Mouse (Mus musculus): ENCODE measurements around the gene Traf3ip1. TPM values are rescaled to one million over a fixed set of nuclear protein-coding genes. Genes with fewer than 3 reads are reported as not detected.
A peak's percentile ranks its signal among the peaks of the same experiment; 100 is the strongest.

The Traf3ip1 gene
- polyA plus RNA-seq, 3 experiments from 2014 or later: 3.3 to 4.8 (median 3.3) TPM

GRCm38 (mm10) chr1:91533961-91534723 is 39.7 kb downstream of the Traf3ip1 start:
- no peak for ATAC-seq

GRCm38 (mm10) chr1:91537786-91538569 is 43.5 kb downstream of the Traf3ip1 start:
- ATAC-seq: no peak

DNA sequence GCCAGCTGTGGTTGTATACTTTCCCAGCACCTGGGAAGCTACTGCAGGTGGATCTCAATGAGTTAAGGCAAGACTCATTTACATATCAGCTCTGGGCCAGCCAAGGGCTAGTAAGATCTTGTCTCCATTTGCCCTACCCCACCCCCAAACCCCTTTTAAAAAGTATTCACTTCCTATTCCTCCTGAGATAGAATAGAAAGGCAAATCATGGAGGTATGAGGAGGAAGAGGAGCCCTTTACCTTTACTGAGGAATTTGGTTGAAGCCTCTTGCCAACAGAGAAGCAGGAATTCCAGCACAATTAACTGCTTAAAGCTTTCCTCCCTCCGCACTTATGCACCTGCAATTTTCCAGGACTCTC is 44.1 kb downstream of the Traf3ip1 start:
- ATAC-seq: no peak

DNA sequence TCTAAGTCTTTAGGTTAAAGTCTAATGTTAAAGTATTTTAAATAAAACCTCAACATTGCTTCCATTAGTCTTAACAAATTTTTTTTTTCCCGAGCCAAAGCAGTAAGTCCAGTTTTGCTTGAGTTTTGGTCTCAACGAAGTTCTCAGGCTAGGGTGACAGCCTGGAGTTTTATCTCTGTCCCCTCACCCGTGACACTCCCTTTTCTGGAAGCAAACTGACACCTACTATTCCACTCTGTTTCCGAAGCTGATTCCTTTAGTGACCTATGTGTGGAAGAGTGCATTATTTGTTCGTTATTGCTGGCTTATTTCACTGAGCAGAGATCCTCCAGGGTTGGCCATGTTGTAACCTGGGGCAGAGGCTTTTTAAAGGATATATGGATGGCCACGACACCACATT is 44.8 kb downstream of the Traf3ip1 start:
- no peak for ATAC-seq

DNA sequence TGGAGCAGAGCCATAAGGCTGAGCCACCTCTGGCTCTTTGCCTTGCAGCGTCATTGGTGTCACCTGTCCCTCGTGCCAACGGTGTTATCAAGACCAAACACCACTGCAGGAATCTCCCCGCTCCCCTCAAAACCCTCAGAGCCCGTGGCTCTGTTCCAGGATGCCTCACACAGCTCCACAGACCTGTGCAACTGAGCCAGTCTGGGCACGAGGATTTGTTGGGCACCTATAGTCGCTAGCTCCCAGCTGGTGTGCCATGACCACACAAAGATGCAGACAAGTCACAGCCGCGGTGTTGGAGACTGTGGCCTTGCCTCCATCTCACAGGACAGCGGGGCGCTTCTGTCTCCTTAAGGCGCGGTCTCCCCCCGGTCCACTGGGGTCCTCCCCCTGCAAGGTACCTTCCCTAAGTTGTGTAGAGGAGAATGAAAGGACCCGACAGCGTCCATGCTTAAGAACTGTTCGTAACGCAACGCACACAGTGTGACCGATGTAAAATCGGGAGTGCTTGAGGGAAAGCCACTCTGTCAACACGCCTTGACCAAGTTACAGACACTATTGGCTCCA is 45.3 kb downstream of the Traf3ip1 start:
- peak; percentile 20 for ATAC-seq

DNA sequence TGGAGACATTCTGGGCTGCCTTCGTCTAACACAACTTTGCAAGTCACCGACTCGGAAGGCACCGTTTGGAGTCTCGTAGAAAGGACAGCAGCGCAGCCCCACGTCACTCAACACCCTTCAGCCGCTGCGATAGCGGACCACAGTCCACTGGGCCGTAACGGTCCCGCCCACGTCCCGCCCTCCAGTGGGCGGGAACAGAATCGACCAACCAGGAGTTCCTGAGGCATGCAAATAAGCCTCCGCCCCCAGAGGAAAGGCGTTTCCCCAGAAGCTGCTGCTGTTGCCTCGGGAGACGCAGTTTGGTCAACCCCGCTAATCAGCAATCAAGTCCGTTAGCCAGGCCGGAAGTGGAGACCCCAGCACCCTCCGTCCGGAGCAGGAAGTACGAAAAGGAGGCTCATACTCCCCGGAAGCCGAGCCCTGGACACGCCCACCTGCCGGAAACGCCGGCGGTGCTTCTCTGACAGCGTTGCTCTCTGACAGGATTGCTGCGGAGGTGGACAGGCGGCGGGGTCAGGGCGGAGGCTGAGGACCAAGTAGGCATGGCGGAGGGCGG is 45.9 kb downstream of the Traf3ip1 start, which contains the start of gene Asb1:
Asb1 (plus strand) TSS at position 274 of the 556 bp plus-strand sequence.
- peak; percentile 89 for ATAC-seq

- ATAC-seq: no peak
Measured at GRCm38 (mm10) chr1:91541042-91541592, 46.7 kb downstream of the Traf3ip1 start.

DNA sequence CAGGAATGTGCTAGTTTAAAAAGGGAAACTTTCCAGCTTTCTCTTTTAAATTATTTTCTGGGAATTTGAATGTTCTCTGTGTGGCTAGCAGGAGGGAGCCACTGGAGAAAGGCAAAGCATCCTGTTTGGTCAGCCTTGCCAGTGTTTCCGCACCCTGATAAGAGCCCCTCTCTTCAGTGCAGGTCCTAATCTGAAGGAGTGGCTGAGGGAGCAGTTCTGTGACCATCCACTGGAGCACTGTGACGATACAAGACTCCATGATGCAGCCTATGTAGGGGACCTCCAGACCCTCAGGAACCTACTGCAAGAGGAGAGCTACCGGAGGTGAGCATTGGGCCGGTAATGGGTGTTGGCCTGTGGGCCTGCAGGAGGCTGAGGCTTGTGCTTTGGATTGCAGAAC is 49.5 kb downstream of the Traf3ip1 start:
- no peak for ATAC-seq

DNA sequence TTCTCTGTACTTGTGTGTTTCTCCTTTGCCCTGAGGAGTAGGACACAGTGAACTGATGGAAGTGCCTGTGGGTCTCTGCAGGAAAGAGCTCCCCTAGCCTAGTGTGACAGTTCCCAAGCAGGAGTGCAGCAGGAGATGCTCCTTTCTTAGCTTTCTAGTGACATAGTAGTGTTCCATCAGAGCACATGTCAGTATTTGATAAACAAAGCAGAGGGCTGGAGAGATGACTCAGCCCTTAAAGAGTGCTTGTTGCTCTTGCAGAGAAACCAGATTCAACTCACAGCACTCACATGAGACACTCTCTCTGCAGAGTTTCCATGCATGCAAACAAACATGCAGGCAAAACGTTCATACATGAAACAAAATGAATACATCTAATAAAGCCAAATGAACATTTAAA is 50.8 kb downstream of the Traf3ip1 start:
- ATAC-seq: no peak

- ATAC-seq: no peak
Measured at GRCm38 (mm10) chr1:91547567-91547966, 53.1 kb downstream of the Traf3ip1 start.

DNA sequence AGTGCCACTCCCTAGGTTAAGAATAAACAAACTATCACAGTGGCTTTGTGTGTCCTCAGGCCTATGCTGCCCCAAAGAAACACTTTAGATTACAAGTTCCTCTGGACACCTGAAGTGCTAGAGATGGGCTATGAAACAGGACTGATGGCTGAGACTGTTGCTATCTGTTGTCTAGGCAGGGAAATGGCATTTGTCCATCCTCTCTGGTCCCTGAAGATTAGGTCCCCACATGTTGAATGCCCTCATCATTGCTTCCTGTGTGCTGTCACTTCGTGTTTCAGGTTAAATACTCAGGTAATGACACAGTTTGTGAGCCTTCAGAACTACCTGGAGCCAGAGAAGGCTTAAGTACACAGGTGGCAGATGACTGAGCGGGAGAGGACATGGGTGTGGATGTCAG is 54.6 kb downstream of the Traf3ip1 start:
- no peak for ATAC-seq

DNA sequence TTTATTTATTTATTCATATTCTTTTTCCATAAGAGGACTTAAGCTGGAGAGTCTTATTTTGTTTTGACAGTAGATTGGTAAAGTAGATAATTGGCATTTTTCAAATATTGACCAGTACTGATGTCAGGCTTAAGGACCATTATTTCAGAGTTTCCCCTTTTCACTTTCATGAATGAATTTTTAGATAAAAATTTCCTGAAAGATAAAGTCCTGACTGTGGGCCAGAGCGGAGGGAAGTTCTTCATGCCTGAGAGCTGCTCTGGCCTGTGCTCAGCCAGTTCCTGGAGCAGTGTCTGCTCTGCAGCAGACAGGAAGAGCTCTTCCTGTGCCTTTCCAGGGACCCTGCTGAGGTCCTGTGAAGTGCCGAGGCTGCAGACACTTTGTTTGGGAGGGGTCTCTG is 62.7 kb downstream of the Traf3ip1 start:
- no peak for ATAC-seq

DNA sequence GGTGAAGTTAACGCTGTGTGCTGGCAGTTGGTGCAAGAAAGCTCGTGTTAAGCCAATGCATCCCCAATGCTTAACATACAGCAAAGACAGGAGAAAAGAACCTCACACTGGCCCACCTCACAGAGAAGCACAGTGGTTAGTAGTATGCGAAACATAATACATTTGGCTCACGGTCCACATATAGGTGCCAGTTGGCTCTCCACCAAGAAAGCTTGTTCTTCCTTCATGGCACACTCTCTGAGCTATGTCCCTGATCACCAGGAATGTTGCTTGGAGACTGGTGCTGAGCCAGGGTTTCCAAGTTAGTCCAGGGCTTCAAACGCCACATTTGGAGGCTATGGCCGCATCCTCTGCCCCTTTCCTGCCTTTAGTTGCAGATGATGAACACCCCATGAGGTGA is 66.8 kb downstream of the Traf3ip1 start:
- no peak for ATAC-seq

GRCm38 (mm10) chr1:91562977-91563590 is 68.6 kb downstream of the Traf3ip1 start:
- no peak for ATAC-seq

DNA sequence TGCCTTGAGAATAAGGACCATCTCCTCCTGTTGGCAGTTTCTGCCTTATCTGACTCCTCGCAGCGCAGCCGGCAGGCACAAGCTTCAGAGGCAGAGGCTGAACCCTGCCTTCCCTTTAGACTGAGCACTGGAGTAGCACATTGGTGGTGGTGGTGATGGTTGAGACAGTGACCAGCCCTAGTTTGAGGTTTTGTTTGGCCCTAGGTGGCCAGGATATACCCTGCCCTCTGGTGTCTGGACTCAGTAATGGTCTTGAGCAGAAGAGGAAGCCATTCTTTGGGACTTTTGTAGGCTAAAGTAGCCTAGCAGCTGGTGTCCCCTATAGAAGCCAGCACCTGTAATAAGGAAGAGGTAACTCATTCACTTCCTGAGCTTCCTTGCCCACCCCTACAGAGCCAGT is 69.6 kb downstream of the Traf3ip1 start:
- ATAC-seq: no peak

- no peak for ATAC-seq
Measured at GRCm38 (mm10) chr1:91564598-91564997, 70.2 kb downstream of the Traf3ip1 start.

- no peak for ATAC-seq
Measured at GRCm38 (mm10) chr1:91567269-91567668, 72.8 kb downstream of the Traf3ip1 start.

GRCm38 (mm10) chr1:91572458-91572857 is 78.0 kb downstream of the Traf3ip1 start:
- no peak for ATAC-seq

DNA sequence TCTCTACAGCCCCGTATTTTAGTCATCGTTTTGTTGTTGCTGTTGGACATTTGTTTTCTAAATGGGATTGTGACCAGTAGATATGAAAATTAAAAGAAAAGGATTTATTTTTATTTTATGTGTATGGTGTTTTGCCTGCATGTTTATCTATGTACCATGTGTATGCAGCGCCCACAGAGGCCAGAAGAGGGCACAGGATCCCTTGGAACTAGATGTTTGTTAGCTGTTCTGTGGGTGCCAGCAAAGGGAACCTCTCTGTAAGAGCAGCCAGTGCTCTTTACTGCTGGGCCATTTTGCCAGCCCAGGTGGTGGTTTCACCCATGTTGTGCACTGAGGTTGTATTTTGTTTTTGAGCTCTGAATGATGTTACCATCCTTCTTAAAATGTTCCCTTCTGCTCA is 79.8 kb downstream of the Traf3ip1 start:
- ATAC-seq: no peak

- ATAC-seq: no peak
Measured at GRCm38 (mm10) chr1:91577883-91578517, 83.6 kb downstream of the Traf3ip1 start.
